Mouse (Mus musculus): ENCODE measurements around the gene Olfr1033.
"Not testable (repeated sequence)": the region's sequence is repeated elsewhere in the genome, so short reads cannot be mapped to it uniquely, and the experiment has no call there.

Gene Olfr1033

DNA sequence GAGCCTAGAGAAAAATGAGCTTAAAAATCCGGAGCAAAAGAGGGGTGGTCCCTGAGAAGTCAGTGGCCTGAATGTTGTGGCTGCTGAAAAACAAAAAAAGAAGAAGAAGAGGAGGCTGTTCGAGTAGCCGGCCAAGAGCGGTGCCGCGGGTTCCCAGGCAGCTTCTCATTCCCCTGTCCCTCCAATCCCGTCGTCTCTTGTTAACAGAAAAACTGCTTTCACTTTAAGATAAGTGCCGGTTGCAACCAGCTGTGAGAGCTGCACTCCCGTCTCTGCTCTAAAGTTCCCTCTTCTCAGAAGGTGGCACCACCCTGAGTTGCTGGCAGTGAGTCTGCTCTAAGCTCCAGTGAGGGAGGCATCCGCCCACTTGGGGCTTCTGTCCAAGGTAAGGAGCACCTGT is at the start of gene Olfr1033:
TSS of gene Olfr1033 (plus strand) at position 228 of the 400 bp plus-strand sequence.
- peak; percentile 5 for DNase-seq

- no peak for DNase-seq
Observed at GRCm38 (mm10) chr2:85973595-85973994, 46.8 kb upstream of the Olfr1033 start, which contains the start of gene Olfr1029. Gene Olfr1029, plus strand, starts transcription at chr2:85973895.

- DNase-seq: no peak
Observed at GRCm38 (mm10) chr2:85978976-85979375, 41.5 kb upstream of the Olfr1033 start, which contains the start of gene Olfr1030. Gene Olfr1030, plus strand, starts transcription at chr2:85979276.

- no peak for DNase-seq
Observed at GRCm38 (mm10) chr2:85990004-85990403, 30.4 kb upstream of the Olfr1033 start, which contains the start of gene Olfr1031. Gene Olfr1031, plus strand, starts transcription at chr2:85990304.

DNA sequence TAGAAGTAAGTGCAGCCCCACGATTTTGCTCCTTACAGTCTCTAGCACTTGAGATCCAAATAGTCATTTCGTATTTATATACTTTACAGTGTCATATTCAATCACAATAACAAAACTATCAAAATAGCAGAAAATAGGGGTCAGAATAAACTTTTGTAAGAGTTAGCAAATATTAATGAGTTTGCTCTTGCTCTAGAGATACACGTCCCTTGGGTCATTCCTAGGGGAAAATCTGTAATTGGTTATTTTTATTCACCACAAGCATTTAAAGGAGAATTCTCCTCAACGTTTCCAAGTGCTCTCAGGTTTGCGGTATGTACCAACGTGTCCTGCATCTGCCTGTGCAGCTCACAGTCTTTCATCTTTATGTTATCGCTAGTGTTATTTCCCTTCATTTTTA is 15.2 kb upstream of the Olfr1033 start, which contains the start of gene Olfr1032:
TSS of gene Olfr1032 (plus strand) at position 301 of the 400 bp plus-strand sequence.
- no peak for DNase-seq

DNA sequence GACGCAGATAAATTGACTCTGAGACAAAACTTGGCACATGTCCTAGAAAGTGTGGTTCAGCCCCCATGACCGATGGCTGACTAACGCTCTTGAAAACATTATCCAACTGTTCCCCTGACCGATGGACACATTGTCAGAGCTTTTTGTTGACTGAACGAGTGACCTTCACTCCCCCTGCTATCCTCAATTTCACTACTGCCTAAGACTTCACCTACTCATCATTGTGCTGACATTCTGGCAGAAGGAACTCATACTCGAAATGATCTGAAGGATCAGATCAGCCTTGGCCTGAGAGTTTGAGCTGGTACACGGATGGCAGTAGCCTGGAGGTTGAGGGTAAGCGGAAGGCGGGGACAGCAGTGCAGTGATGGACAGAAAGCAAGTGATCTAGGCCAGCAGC is 1.1 kb downstream of the Olfr1033 start:
- DNase-seq: not testable (repeated sequence)

DNA sequence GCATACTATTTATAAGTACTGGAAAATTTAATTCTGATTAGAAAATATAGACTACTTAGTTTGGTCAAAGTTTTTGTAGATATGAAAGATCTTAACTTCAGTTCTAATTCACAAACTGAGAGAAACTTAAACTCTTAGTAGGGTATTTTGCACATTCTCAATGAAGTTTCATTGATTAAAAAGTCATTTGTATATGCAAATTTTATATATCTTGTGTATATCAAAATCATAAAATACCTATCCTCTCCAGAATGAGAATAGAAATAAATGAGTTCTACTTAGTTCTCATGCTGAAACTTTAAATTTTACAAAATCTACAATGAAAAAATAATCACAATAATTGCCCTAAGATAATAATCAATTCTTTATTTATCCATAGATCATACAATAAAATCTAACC is 25.1 kb downstream of the Olfr1033 start, which contains the start of gene Olfr1034:
TSS of gene Olfr1034 (plus strand) at position 301 of the 400 bp plus-strand sequence.
- no peak for DNase-seq

- not testable (repeated sequence) for DNase-seq
Observed at GRCm38 (mm10) chr2:86050777-86051176, 30.3 kb downstream of the Olfr1033 start.

DNA sequence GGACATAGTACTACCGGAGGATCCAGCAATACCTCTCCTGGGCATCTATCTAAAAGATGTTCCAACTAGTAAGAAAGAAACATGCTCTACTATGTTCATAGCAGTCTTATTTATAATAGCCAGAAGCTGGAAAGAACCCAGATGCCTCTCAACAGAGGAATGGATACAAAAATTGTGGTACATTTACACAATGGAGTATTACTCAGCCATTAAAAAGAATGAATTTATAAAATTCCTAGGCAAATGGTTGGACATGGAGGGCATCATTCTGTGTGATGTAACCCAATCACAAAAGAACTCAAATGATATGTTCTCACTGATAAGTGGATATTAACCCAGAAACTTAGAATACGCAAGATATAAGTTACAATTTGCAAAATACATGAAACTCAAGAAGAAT is 43.3 kb downstream of the Olfr1033 start:
- DNase-seq: not testable (repeated sequence)

DNA sequence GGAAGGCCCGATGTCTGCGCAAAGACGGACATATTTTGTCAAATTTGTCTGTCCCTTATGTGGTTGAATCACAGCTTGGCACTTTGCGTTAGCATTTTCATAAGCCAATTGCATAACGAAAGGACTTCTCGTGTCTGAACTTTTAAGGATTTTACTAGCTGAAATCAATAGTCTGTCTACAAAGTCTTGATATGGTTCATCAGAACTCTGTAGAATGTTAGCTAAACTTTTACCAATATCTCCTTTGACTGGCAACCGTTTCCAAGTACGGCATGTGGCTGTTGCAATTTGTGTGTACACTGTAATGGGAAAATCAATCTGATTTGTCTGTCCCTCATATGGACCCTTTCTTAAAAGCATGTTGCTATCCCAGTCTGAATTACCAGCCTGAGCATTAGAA is 49.8 kb downstream of the Olfr1033 start:
- no peak for DNase-seq

DNA sequence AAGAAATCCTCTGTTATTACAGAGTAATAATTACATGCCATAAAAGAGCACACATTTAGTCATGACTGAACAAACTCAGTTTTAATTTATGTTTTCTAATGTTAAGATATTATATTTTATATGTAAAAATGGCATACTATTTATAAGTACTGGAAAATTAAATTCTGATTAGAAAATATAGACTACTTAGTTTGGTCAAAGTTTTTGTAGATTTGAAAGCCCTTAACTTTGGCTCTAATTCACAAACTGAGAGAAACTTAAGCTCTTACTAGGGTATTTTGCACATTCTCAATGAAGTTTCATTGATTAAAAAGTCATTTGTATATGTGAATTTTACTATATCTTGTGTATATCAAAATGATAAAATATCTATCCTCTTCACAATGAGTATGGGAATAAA is 53.3 kb downstream of the Olfr1033 start, which contains the start of gene Olfr1036:
TSS of gene Olfr1036 (plus strand) at position 301 of the 400 bp plus-strand sequence.
- DNase-seq: not testable (repeated sequence)

DNA sequence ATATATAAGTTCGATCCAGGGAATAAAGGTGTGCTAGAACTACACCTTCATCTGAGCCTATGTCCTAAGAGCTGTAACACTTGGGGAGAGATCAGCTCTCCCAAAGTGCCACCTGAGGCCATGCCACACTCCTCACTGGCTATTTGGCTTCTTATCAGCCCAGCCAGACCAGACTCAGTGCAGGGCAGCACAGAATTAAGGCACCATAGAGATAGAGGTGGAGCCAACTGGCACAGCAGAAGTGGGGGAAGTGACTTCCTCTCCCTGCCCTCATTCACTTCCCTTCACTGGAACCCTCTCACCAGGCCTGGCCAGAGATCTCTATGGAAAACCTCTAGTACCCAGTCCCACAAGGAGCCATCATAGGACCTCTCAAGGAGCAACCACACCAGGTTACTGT is 60.0 kb downstream of the Olfr1033 start:
- not testable (repeated sequence) for DNase-seq

- DNase-seq: no peak
Observed at GRCm38 (mm10) chr2:86087285-86087684, 66.9 kb downstream of the Olfr1033 start, which contains the start of gene Olfr1037. Gene Olfr1037, minus strand, starts transcription at chr2:86087385.
